Comparison of ENCODE assay signal across 14 mouse cellular contexts in genomic region chr2:143018591-143019130, GRCm38 (mm10). TPM values are rescaled to one million over a fixed set of nuclear protein-coding genes. Genes with fewer than 3 reads are reported as not detected.
DNase-seq lines count a peak whose midpoint lies in the region; ATAC-seq and TF ChIP-seq lines count a peak whose summit lies in the region.
"Had no signal": no experiment of that assay in that cellular context is flagged by ENCODE, and none has a peak within 500 bp of the region (broad histone marks: within the 10 kb centered on the region; RNA-seq: fewer than 3 reads in every experiment).

No protein-coding gene starts in this region.

- no peak overlapping the region for H3K4me3 ChIP-seq in forebrain, postnatal 0 days (ENCODE audit: low read depth, low read length)
- no peak overlapping the region for H3K4me3 ChIP-seq in forebrain, embryonic 10.5 days
- H3K4me3 ChIP-seq in lung, embryonic 14.5 days (ENCODE audit: low read depth, low read length): no peak overlapping the region
- no peak overlapping the region for H3K4me3 ChIP-seq in limb, embryonic 11.5 days (ENCODE audit: low read depth, low read length)
- H3K4me3 ChIP-seq in neural tube, embryonic 15.5 days (replicated peaks): no peak overlapping the region
- H3K4me3 ChIP-seq: forebrain, embryonic 13.5 days; liver, embryonic 15.5 days had no signal

- no peaks in the 10 kb centered on the region for H3K9me3 ChIP-seq in forebrain, postnatal 0 days (ENCODE audit: low read length)
- no peaks in the 10 kb centered on the region for H3K9me3 ChIP-seq in forebrain, embryonic 10.5 days
- no peaks in the 10 kb centered on the region for H3K9me3 ChIP-seq in lung, embryonic 14.5 days (ENCODE audit: low read depth, low read length)
- H3K9me3 ChIP-seq in limb, embryonic 11.5 days (ENCODE audit: control insufficient read depth, low read length): no peaks in the 10 kb centered on the region
- no peaks in the 10 kb centered on the region for H3K9me3 ChIP-seq in neural tube, embryonic 15.5 days (replicated peaks)
- H3K9me3 ChIP-seq: forebrain, embryonic 13.5 days; liver, embryonic 15.5 days had no signal

- 0 out of 2 replicates have a peak, but pooled peaks have one; percentile 18 for ATAC-seq in forebrain, postnatal 0 days
- ATAC-seq in lung, embryonic 14.5 days (ENCODE audit: insufficient read depth): peak; percentile 63
- ATAC-seq in limb, embryonic 11.5 days (ENCODE audit: insufficient number of reproducible peaks, low FRiP score, low TSS enrichment, low read depth): peak; percentile 83
- peak; percentile 85 for ATAC-seq in neural tube, embryonic 15.5 days (ENCODE audit: low FRiP score)
- ATAC-seq: forebrain, embryonic 13.5 days had no signal

- no peaks in the 10 kb centered on the region for H3K27me3 ChIP-seq in forebrain, postnatal 0 days (ENCODE audit: insufficient read depth, low read length)
- H3K27me3 ChIP-seq in forebrain, embryonic 10.5 days (ENCODE audit: poor library complexity, severe bottlenecking): no peaks in the 10 kb centered on the region
- H3K27me3 ChIP-seq in lung, embryonic 14.5 days (ENCODE audit: insufficient read depth, low read length): no peaks in the 10 kb centered on the region
- H3K27me3 ChIP-seq in limb, embryonic 11.5 days (ENCODE audit: control insufficient read depth, insufficient read depth, low read length): no peaks in the 10 kb centered on the region
- no peaks in the 10 kb centered on the region for H3K27me3 ChIP-seq in neural tube, embryonic 15.5 days (replicated peaks)
- H3K27me3 ChIP-seq: forebrain, embryonic 13.5 days; liver, embryonic 15.5 days had no signal

- DNase-seq in forebrain, postnatal 0 days: no peak
- DNase-seq in forebrain, embryonic 10.5 days (ENCODE audit: extremely low spot score, low spot score): no peak
- DNase-seq in lung, embryonic 14.5 days: peak; percentile 32
- no peak for DNase-seq in lung, postnatal 36 days
- DNase-seq in limb, embryonic 11.5 days (ENCODE audit: low spot score): peak; percentile 46
- no peak for DNase-seq in heart, postnatal 36 days
- no peak for DNase-seq in lung, postnatal 14 days
- DNase-seq: cerebellum, postnatal 25 days; gastrocnemius, postnatal 25 days; kidney, adult 11 months; layer of hippocampus, postnatal 36 days had no signal

- no peak overlapping the region for H3K27ac ChIP-seq in forebrain, postnatal 0 days (ENCODE audit: low read depth, low read length)
- H3K27ac ChIP-seq in forebrain, embryonic 10.5 days: no peak overlapping the region
- H3K27ac ChIP-seq in lung, embryonic 14.5 days (ENCODE audit: low read depth): no peak overlapping the region
- H3K27ac ChIP-seq in limb, embryonic 11.5 days (replicated peaks; ENCODE audit: low read depth, low read length): no peak overlapping the region
- peak overlapping the region; percentile 68 for H3K27ac ChIP-seq in neural tube, embryonic 15.5 days (replicated peaks)
- H3K27ac ChIP-seq: forebrain, embryonic 13.5 days; liver, embryonic 15.5 days had no signal

- no peaks in the 10 kb centered on the region for H3K4me1 ChIP-seq in forebrain, postnatal 0 days (ENCODE audit: insufficient read depth)
- H3K4me1 ChIP-seq in forebrain, embryonic 10.5 days: peaks cover 4% of the 10 kb centered on the region; the same call in 1 of the 2 replicates
- H3K4me1 ChIP-seq in lung, embryonic 14.5 days (ENCODE audit: insufficient read depth): no peaks in the 10 kb centered on the region
- H3K4me1 ChIP-seq in limb, embryonic 11.5 days (ENCODE audit: control insufficient read depth, insufficient read depth, low read length): peaks cover 10% of the 10 kb centered on the region
- H3K4me1 ChIP-seq in neural tube, embryonic 15.5 days: peaks cover 18% of the 10 kb centered on the region; the same call in 1 of the 2 replicates
- H3K4me1 ChIP-seq: forebrain, embryonic 13.5 days; liver, embryonic 15.5 days had no signal

- no peak for TF ChIP-seq CTCF in forebrain, postnatal 0 days (IDR thresholded peaks at IDR 0.05; ENCODE audit: low read depth)
- TF ChIP-seq CTCF in lung, embryonic 14.5 days (IDR thresholded peaks at IDR 0.05; ENCODE audit: low read depth): no peak

- H3K4me2 ChIP-seq in forebrain, postnatal 0 days (ENCODE audit: low read depth): no peak overlapping the region
- H3K4me2 ChIP-seq in lung, embryonic 14.5 days: no peak overlapping the region
- H3K4me2 ChIP-seq in limb, embryonic 11.5 days (ENCODE audit: low read depth, severe bottlenecking): 0 out of 2 replicates have a peak overlapping the region, but pooled peaks have one; percentile 10
- no peak overlapping the region for H3K4me2 ChIP-seq in neural tube, embryonic 15.5 days
- H3K4me2 ChIP-seq: forebrain, embryonic 13.5 days; liver, embryonic 15.5 days had no signal

- H3K9ac ChIP-seq in forebrain, postnatal 0 days: no peak overlapping the region
- H3K9ac ChIP-seq in lung, embryonic 14.5 days: no peak overlapping the region
- H3K9ac ChIP-seq in limb, embryonic 11.5 days (ENCODE audit: low read length): no peak overlapping the region
- H3K9ac ChIP-seq in neural tube, embryonic 15.5 days (replicated peaks): no peak overlapping the region
- H3K9ac ChIP-seq: forebrain, embryonic 13.5 days; liver, embryonic 15.5 days had no signal

- intact Hi-C loops in heart, postnatal 36 days (cut with DNase I): no loop called here

- no peaks in the 10 kb centered on the region for H3K36me3 ChIP-seq in forebrain, postnatal 0 days (ENCODE audit: insufficient read depth)
- H3K36me3 ChIP-seq in forebrain, embryonic 10.5 days (replicated peaks): no peaks in the 10 kb centered on the region
- no peaks in the 10 kb centered on the region for H3K36me3 ChIP-seq in lung, embryonic 14.5 days (ENCODE audit: insufficient read depth)
- no peaks in the 10 kb centered on the region for H3K36me3 ChIP-seq in limb, embryonic 11.5 days (ENCODE audit: control insufficient read depth, insufficient read depth, low read length)
- H3K36me3 ChIP-seq in neural tube, embryonic 15.5 days: no peaks in the 10 kb centered on the region
- H3K36me3 ChIP-seq: liver, embryonic 15.5 days had no signal

- WGBS in forebrain, postnatal 0 days: 34% methylated on average over 5 of the region's 5 CpGs
- WGBS in forebrain, embryonic 10.5 days: 50% methylated on average over 5 of the region's 5 CpGs
- 27% methylated on average over 5 of the region's 5 CpGs for WGBS in lung, embryonic 14.5 days
- WGBS in limb, embryonic 11.5 days: 3% methylated on average over 5 of the region's 5 CpGs
- 5% methylated on average over 5 of the region's 5 CpGs for WGBS in neural tube, embryonic 15.5 days

RNA-seq across cellular contexts. Expression of gene Snrpb2, which starts 44.2 kb away (rescaled TPM):
- total RNA-seq in forebrain, postnatal 0 days (2014; rRNA removed): 38.6 and 47.7 TPM in 2 replicates
- polyA plus RNA-seq in forebrain, postnatal 0 days (2015; fragmentation: Nextera tagmentation; extraction: Ambion mirVana): 59.2 and 83.1 TPM in 2 replicates
- polyA plus RNA-seq in forebrain, embryonic 10.5 days (2016; fragmentation: Nextera tagmentation; extraction: Ambion mirVana): 102 and 106 TPM in 2 replicates
- polyA plus RNA-seq in lung, embryonic 14.5 days (2014; fragmentation: Nextera tagmentation; extraction: Ambion mirVana): 85.2 and 91.0 TPM in 2 replicates
- 150 and 154 TPM in 2 replicates for polyA plus RNA-seq in limb, embryonic 11.5 days (2014; fragmentation: Nextera tagmentation; extraction: Ambion mirVana)
- 51.8 and 53.6 TPM in 2 replicates for polyA plus RNA-seq in neural tube, embryonic 15.5 days (2015; fragmentation: Nextera tagmentation; extraction: Ambion mirVana)
- total RNA-seq in heart, postnatal 36 days (2021): 10 to 100 TPM; 20.8 to 22.7 TPM

RNA-seq across cellular contexts. Expression of gene Otor, which starts 59.6 kb away (rescaled TPM):
- total RNA-seq in forebrain, postnatal 0 days (2014; rRNA removed): not detected in 2 replicates
- 0.15 TPM in 1 of 2 replicates, not detected in the other for polyA plus RNA-seq in forebrain, postnatal 0 days (2015; fragmentation: Nextera tagmentation; extraction: Ambion mirVana)
- polyA plus RNA-seq in forebrain, embryonic 10.5 days (2016; fragmentation: Nextera tagmentation; extraction: Ambion mirVana): 0.15 and 0.27 TPM in 2 replicates
- 1.0 and 1.3 TPM in 2 replicates for polyA plus RNA-seq in lung, embryonic 14.5 days (2014; fragmentation: Nextera tagmentation; extraction: Ambion mirVana)
- 5.8 and 6.6 TPM in 2 replicates for polyA plus RNA-seq in limb, embryonic 11.5 days (2014; fragmentation: Nextera tagmentation; extraction: Ambion mirVana)
- polyA plus RNA-seq in neural tube, embryonic 15.5 days (2015; fragmentation: Nextera tagmentation; extraction: Ambion mirVana): 0.65 TPM in 1 of 2 replicates, not detected in the other
- not detected for total RNA-seq in heart, postnatal 36 days (2021)
- total RNA-seq: gastrocnemius, postnatal 25 days; layer of hippocampus, postnatal 36 days had no signal
- polyA plus RNA-seq: liver, embryonic 15.5 days had no signal

Comparison
In these comparisons a context has a peak if more than half of its experiments do, and no peak if none do; other contexts are left out.
1. DNase-seq: peak in lung, embryonic 14.5 days (single experiment) and limb, embryonic 11.5 days (single experiment); none in forebrain, postnatal 0 days (single experiment), forebrain, embryonic 10.5 days (single experiment), lung, postnatal 36 days (single experiment), heart, postnatal 36 days (0 of 2) and lung, postnatal 14 days (single experiment).
2. ATAC-seq: peak in every context shown above with its lines; median percentile 85 in neural tube, embryonic 15.5 days; 83 in limb, embryonic 11.5 days; 63 in lung, embryonic 14.5 days; 18 in forebrain, postnatal 0 days.